Mouse (Mus musculus): ENCODE measurements at regions not wholly inside any gene's neighbourhood (a gene's known extent, or its start where the extent isn't known, plus 50 kb on each side); places are given as distances from the start of the nearest gene placed in this dataset.

DNA sequence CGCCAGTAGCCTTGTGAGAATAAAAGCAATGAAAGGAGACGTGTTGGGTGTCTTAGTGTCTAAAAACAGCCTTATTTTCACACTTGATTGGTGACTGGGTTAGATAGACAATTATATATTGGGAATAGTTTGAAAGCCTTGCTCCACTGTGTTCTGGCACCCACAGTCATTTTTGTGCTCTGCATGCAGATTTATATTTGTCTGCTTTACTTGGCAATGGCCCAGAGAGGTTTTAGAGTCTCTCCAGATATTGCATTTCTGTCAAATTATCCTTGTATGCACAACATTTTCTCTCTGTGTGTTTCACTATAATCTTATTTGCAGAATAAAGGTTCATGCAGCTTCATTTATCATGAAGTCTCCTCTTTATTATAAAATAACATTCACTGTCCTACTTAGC lies 250.2 kb upstream of the Gcfc2 start:
- Histone ChIP-seq H3K4me2 (no peak overlapping the region), H3K4me3 (no peak overlapping the region), H3K9me3 (no peaks in the 10 kb centered on the region), H3K4me1 (replicated peaks) (no peaks in the 10 kb centered on the region), H3K27ac (no peak overlapping the region), H3K36me3 (no peaks in the 10 kb centered on the region), H3K27me3 (no peaks in the 10 kb centered on the region), H3K9ac (no peak overlapping the region)
- ATAC-seq (ENCODE audit: low FRiP score): no peak
- WGBS: 77% methylated on average over 2 of the region's 2 CpGs

GRCm38 (mm10) chr6:81697284-81697683 lies 226.2 kb upstream of the Gcfc2 start:
- WGBS: 78% methylated on average over 7 of the region's 7 CpGs
- no peak overlapping the region for H3K4me3 ChIP-seq
- no peaks in the 10 kb centered on the region for H3K4me1 ChIP-seq (replicated peaks)
- no peak overlapping the region for H3K27ac ChIP-seq
- H3K9me3 ChIP-seq: no peaks in the 10 kb centered on the region
- ATAC-seq (ENCODE audit: low FRiP score): no peak
- no peaks in the 10 kb centered on the region for H3K27me3 ChIP-seq
- no peak overlapping the region for H3K4me2 ChIP-seq
- no peak overlapping the region for H3K9ac ChIP-seq
- H3K36me3 ChIP-seq: no peaks in the 10 kb centered on the region

DNA sequence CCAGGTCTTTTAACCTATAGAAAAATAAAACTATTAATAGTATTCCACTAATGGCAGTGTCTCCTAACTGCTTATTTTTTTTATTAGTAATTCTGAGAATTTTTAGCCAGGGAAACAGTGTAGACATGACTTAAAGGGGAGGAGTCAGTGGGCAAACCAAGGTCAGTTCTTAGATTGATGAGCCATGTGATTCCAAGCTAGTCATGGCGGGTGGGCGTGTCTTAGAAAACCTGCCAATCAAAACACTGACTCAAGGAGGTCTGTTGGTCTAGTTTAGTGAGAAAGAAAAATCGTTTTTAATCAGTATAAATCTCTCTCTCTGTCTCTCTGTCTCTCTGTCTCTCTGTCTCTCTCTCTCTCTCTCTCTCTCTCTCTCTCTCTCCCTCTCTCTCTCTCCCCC lies 225.3 kb upstream of the Gcfc2 start:
- Histone ChIP-seq H3K27ac (no peak overlapping the region), H3K4me2 (no peak overlapping the region), H3K9me3 (no peaks in the 10 kb centered on the region), H3K4me1 (replicated peaks) (no peaks in the 10 kb centered on the region), H3K4me3 (no peak overlapping the region), H3K36me3 (no peaks in the 10 kb centered on the region), H3K9ac (no peak overlapping the region), H3K27me3 (no peaks in the 10 kb centered on the region)
- no peak for ATAC-seq (ENCODE audit: low FRiP score)
- WGBS: 89% methylated on average over 3 of the region's 3 CpGs

- H3K36me3 ChIP-seq: no peaks in the 10 kb centered on the region
- WGBS: 71% methylated on average over 3 of the region's 3 CpGs
- no peak overlapping the region for H3K4me3 ChIP-seq
- no peaks in the 10 kb centered on the region for H3K9me3 ChIP-seq
- no peak overlapping the region for H3K4me2 ChIP-seq
- H3K27ac ChIP-seq: no peak overlapping the region
- H3K27me3 ChIP-seq: no peaks in the 10 kb centered on the region
- H3K4me1 ChIP-seq (replicated peaks): 0 out of 2 replicates have a peak, but pooled peaks cover 4% of the 10 kb centered on the region
- H3K9ac ChIP-seq: no peak overlapping the region
- no peak for ATAC-seq (ENCODE audit: low FRiP score)
Measured at GRCm38 (mm10) chr6:81714867-81715266, 208.6 kb upstream of the Gcfc2 start.

- WGBS: 76% methylated on average over 5 of the region's 5 CpGs
- H3K9ac ChIP-seq: no peak overlapping the region
- no peak for ATAC-seq (ENCODE audit: low FRiP score)
Measured at GRCm38 (mm10) chr6:81716371-81716770, 207.1 kb upstream of the Gcfc2 start.

GRCm38 (mm10) chr6:81724601-81725545 lies 198.6 kb upstream of the Gcfc2 start:
- H3K36me3 ChIP-seq: no peaks in the 10 kb centered on the region
- H3K27ac ChIP-seq: no peak overlapping the region
- H3K4me2 ChIP-seq: no peak overlapping the region
- no peaks in the 10 kb centered on the region for H3K4me1 ChIP-seq (replicated peaks)
- 40% methylated on average over 4 of the region's 4 CpGs for WGBS
- no peaks in the 10 kb centered on the region for H3K9me3 ChIP-seq
- no peak overlapping the region for H3K9ac ChIP-seq
- no peak overlapping the region for H3K4me3 ChIP-seq
- peak; percentile 79 for ATAC-seq (ENCODE audit: low FRiP score)
- H3K27me3 ChIP-seq: no peaks in the 10 kb centered on the region

More at GRCm38 (mm10) chr6:81716371-81716770, 207.1 kb upstream of the Gcfc2 start:
- Histone ChIP-seq H3K27ac (no peak overlapping the region), H3K36me3 (no peaks in the 10 kb centered on the region), H3K4me1 (replicated peaks) (0 out of 2 replicates have a peak, but pooled peaks cover 4% of the 10 kb centered on the region), H3K4me3 (no peak overlapping the region), H3K9me3 (no peaks in the 10 kb centered on the region), H3K27me3 (no peaks in the 10 kb centered on the region), H3K4me2 (no peak overlapping the region)

GRCm38 (mm10) chr6:81731631-81732030 lies 191.8 kb upstream of the Gcfc2 start:
- Histone ChIP-seq H3K9ac (no peak overlapping the region), H3K4me2 (no peak overlapping the region), H3K27ac (no peak overlapping the region), H3K9me3 (no peaks in the 10 kb centered on the region), H3K27me3 (no peaks in the 10 kb centered on the region), H3K4me3 (no peak overlapping the region), H3K4me1 (replicated peaks) (no peaks in the 10 kb centered on the region), H3K36me3 (no peaks in the 10 kb centered on the region)
- ATAC-seq (ENCODE audit: low FRiP score): no peak
- WGBS: 84% methylated on average over 5 of the region's 5 CpGs

DNA sequence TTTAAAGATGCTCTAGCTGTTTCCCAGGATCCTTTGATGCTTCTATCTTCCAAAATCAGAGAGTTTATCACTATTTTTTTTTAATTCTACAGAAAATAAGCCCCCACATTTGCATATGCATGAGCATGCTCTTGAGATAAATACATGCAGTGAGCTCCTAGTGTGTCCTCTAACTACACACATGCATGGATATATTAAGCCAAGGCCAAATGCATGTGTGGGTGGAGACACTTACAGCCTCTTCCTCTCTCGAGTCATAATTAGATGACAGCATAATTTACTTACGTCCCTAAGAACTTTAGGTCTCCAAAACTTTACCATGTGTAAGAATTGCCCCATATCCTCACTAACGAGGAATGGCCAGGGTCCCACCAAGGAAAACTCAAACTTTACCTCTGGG lies 189.9 kb upstream of the Gcfc2 start:
- Histone ChIP-seq H3K36me3 (no peaks in the 10 kb centered on the region), H3K4me3 (no peak overlapping the region), H3K4me2 (no peak overlapping the region), H3K27ac (no peak overlapping the region), H3K4me1 (replicated peaks) (no peaks in the 10 kb centered on the region), H3K27me3 (no peaks in the 10 kb centered on the region), H3K9ac (no peak overlapping the region), H3K9me3 (no peaks in the 10 kb centered on the region)
- 85% methylated on average over 3 of the region's 3 CpGs for WGBS
- ATAC-seq (ENCODE audit: low FRiP score): no peak

GRCm38 (mm10) chr6:81738466-81738865 lies 185.0 kb upstream of the Gcfc2 start:
- Histone ChIP-seq H3K36me3 (no peaks in the 10 kb centered on the region), H3K9me3 (no peaks in the 10 kb centered on the region), H3K27ac (no peak overlapping the region), H3K4me1 (replicated peaks) (no peaks in the 10 kb centered on the region), H3K4me3 (no peak overlapping the region), H3K9ac (no peak overlapping the region), H3K27me3 (no peaks in the 10 kb centered on the region), H3K4me2 (no peak overlapping the region)
- ATAC-seq (ENCODE audit: low FRiP score): no peak
- WGBS: 92% methylated on average over 5 of the region's 5 CpGs

GRCm38 (mm10) chr6:81749681-81750080 lies 173.8 kb upstream of the Gcfc2 start:
- no peaks in the 10 kb centered on the region for H3K27me3 ChIP-seq
- H3K27ac ChIP-seq: no peak overlapping the region
- no peak overlapping the region for H3K9ac ChIP-seq
- WGBS: 49% methylated on average over 3 of the region's 3 CpGs
- no peaks in the 10 kb centered on the region for H3K36me3 ChIP-seq
- H3K4me2 ChIP-seq: no peak overlapping the region
- ATAC-seq (ENCODE audit: low FRiP score): peak; percentile 52; the same call in 1 of the 2 replicates
- H3K4me3 ChIP-seq: no peak overlapping the region
- no peaks in the 10 kb centered on the region for H3K9me3 ChIP-seq
- 0 out of 2 replicates have a peak, but pooled peaks cover 4% of the 10 kb centered on the region for H3K4me1 ChIP-seq (replicated peaks)

- 93% methylated on average over 5 of the region's 5 CpGs for WGBS
- no peak overlapping the region for H3K4me2 ChIP-seq
- no peak overlapping the region for H3K9ac ChIP-seq
- H3K4me1 ChIP-seq (replicated peaks): 0 out of 2 replicates have a peak, but pooled peaks cover 4% of the 10 kb centered on the region
- no peak overlapping the region for H3K27ac ChIP-seq
- no peaks in the 10 kb centered on the region for H3K36me3 ChIP-seq
- no peak for ATAC-seq (ENCODE audit: low FRiP score)
- no peak overlapping the region for H3K4me3 ChIP-seq
- H3K9me3 ChIP-seq: no peaks in the 10 kb centered on the region
- no peaks in the 10 kb centered on the region for H3K27me3 ChIP-seq
Measured at GRCm38 (mm10) chr6:81751631-81752030, 171.8 kb upstream of the Gcfc2 start.

- Histone ChIP-seq H3K9me3 (no peaks in the 10 kb centered on the region), H3K9ac (no peak overlapping the region), H3K36me3 (no peaks in the 10 kb centered on the region), H3K4me2 (no peak overlapping the region), H3K4me1 (replicated peaks) (peaks cover 9% of the 10 kb centered on the region), H3K27me3 (no peaks in the 10 kb centered on the region), H3K27ac (no peak overlapping the region), H3K4me3 (no peak overlapping the region)
- WGBS: 87% methylated on average over 7 of the region's 7 CpGs
- no peak for ATAC-seq (ENCODE audit: low FRiP score)
Measured at GRCm38 (mm10) chr6:81756242-81756641, 167.2 kb upstream of the Gcfc2 start.

GRCm38 (mm10) chr6:81758876-81759275 lies 164.6 kb upstream of the Gcfc2 start:
- WGBS: 87% methylated on average over 5 of the region's 5 CpGs
- Histone ChIP-seq H3K36me3 (no peaks in the 10 kb centered on the region), H3K27me3 (no peaks in the 10 kb centered on the region), H3K9me3 (no peaks in the 10 kb centered on the region), H3K27ac (no peak overlapping the region), H3K4me3 (no peak overlapping the region), H3K4me1 (replicated peaks) (peaks cover 9% of the 10 kb centered on the region), H3K9ac (no peak overlapping the region), H3K4me2 (no peak overlapping the region)
- ATAC-seq (ENCODE audit: low FRiP score): no peak
